Mouse (Mus musculus): ENCODE results near the gene Arfgef2. TPM values are rescaled to one million over a fixed set of nuclear protein-coding genes. Genes with fewer than 3 reads are reported as not detected.

Arfgef2 gene
- total and polyA plus RNA-seq, 2 experiments from 2014 or later, result 4.6 to 26.3 TPM

GRCm38 (mm10) chr2:166806173-166806705, 851 bp downstream of the Arfgef2 start:
- H3K4me1 ChIP-seq (ENCODE audit: insufficient read depth, low read length), result no peaks in the 10 kb centered on the region
- WGBS, result 29% methylated on average over 14 of the region's 14 CpGs
- peak overlapping the region; percentile 71 for H3K27ac ChIP-seq

GRCm38 (mm10) chr2:166806813-166807212, 1.4 kb downstream of the Arfgef2 start:
- no peaks in the 10 kb centered on the region for H3K27me3 ChIP-seq (ENCODE audit: insufficient read depth, low read length)
- TF ChIP-seq CTCF (IDR thresholded peaks at IDR 0.05; ENCODE audit: low read depth), result no peak
- no peaks in the 10 kb centered on the region for H3K4me1 ChIP-seq (ENCODE audit: insufficient read depth, low read length)
- no peak overlapping the region; the same call in 1 of the 2 replicates for H3K4me3 ChIP-seq (ENCODE audit: low read length)
- no peaks in the 10 kb centered on the region for H3K36me3 ChIP-seq (ENCODE audit: insufficient read depth, low read length)
- H3K27ac ChIP-seq, result no peak overlapping the region
- no peak overlapping the region for H3K9ac ChIP-seq (replicated peaks; ENCODE audit: low read length)
- ATAC-seq (no peak), DNase-seq (ENCODE audit: low spot score) (no peak)
- no peaks in the 10 kb centered on the region for H3K9me3 ChIP-seq (ENCODE audit: low read length)
- WGBS, result 82% methylated on average over 6 of the region's 6 CpGs
- peak overlapping the region; percentile 86 for H3K4me2 ChIP-seq (ENCODE audit: low read depth, low read length)

More at GRCm38 (mm10) chr2:166806173-166806705, 851 bp downstream of the Arfgef2 start:
- peak overlapping the region; percentile 84 for H3K9ac ChIP-seq (replicated peaks; ENCODE audit: low read length)
- peak; percentile 18; the same call in 1 of the 2 replicates for ATAC-seq
- H3K9me3 ChIP-seq (ENCODE audit: low read length), result no peaks in the 10 kb centered on the region
- peak overlapping the region; percentile 62 for H3K4me3 ChIP-seq (ENCODE audit: low read length)
- no peak for DNase-seq (ENCODE audit: low spot score)
- no peaks in the 10 kb centered on the region for H3K36me3 ChIP-seq (ENCODE audit: insufficient read depth, low read length)
- no peaks in the 10 kb centered on the region for H3K27me3 ChIP-seq (ENCODE audit: insufficient read depth, low read length)
- TF ChIP-seq CTCF (IDR thresholded peaks at IDR 0.05; ENCODE audit: low read depth), result no peak
- H3K4me2 ChIP-seq (ENCODE audit: low read depth, low read length), result peak overlapping the region; percentile 86

GRCm38 (mm10) chr2:166809499-166809898, 4.1 kb downstream of the Arfgef2 start:
- TF ChIP-seq CTCF (IDR thresholded peaks at IDR 0.05; ENCODE audit: low read depth), result no peak
- no peak overlapping the region for H3K4me2 ChIP-seq (ENCODE audit: low read depth, low read length)
- no peak overlapping the region for H3K27ac ChIP-seq
- H3K4me3 ChIP-seq (ENCODE audit: low read length), result no peak overlapping the region
- DNase-seq (ENCODE audit: low spot score) (no peak), ATAC-seq (no peak)
- H3K9me3 ChIP-seq (ENCODE audit: low read length), result no peaks in the 10 kb centered on the region
- no peaks in the 10 kb centered on the region for H3K27me3 ChIP-seq (ENCODE audit: insufficient read depth, low read length)
- H3K9ac ChIP-seq (replicated peaks; ENCODE audit: low read length), result no peak overlapping the region
- no peaks in the 10 kb centered on the region for H3K36me3 ChIP-seq (ENCODE audit: insufficient read depth, low read length)
- no peaks in the 10 kb centered on the region for H3K4me1 ChIP-seq (ENCODE audit: insufficient read depth, low read length)
- 83% methylated on average over 5 of the region's 5 CpGs for WGBS

- Histone ChIP-seq H3K36me3 (ENCODE audit: insufficient read depth, low read length) (no peaks in the 10 kb centered on the region), H3K9me3 (ENCODE audit: low read length) (no peaks in the 10 kb centered on the region), H3K9ac (replicated peaks; ENCODE audit: low read length) (no peak overlapping the region), H3K27me3 (ENCODE audit: insufficient read depth, low read length) (no peaks in the 10 kb centered on the region), H3K27ac (no peak overlapping the region), H3K4me2 (ENCODE audit: low read depth, low read length) (no peak overlapping the region), H3K4me1 (ENCODE audit: insufficient read depth, low read length) (no peaks in the 10 kb centered on the region), H3K4me3 (ENCODE audit: low read length) (no peak overlapping the region)
- 73% methylated on average over 10 of the region's 10 CpGs for WGBS
- DNase-seq (ENCODE audit: low spot score) (no peak), ATAC-seq (no peak)
- no peak for TF ChIP-seq CTCF (IDR thresholded peaks at IDR 0.05; ENCODE audit: low read depth)
These were observed 5.4 kb downstream of the Arfgef2 start for GRCm38 (mm10) chr2:166810821-166811220.

GRCm38 (mm10) chr2:166818463-166819143, 13.2 kb downstream of the Arfgef2 start:
- 80% methylated on average over 9 of the region's 9 CpGs for WGBS
- Histone ChIP-seq H3K9me3 (ENCODE audit: low read length) (no peaks in the 10 kb centered on the region), H3K4me2 (ENCODE audit: low read depth, low read length) (no peak overlapping the region), H3K4me3 (ENCODE audit: low read length) (no peak overlapping the region), H3K9ac (replicated peaks; ENCODE audit: low read length) (no peak overlapping the region), H3K27ac (no peak overlapping the region), H3K36me3 (ENCODE audit: insufficient read depth, low read length) (no peaks in the 10 kb centered on the region), H3K4me1 (ENCODE audit: insufficient read depth, low read length) (no peaks in the 10 kb centered on the region), H3K27me3 (ENCODE audit: insufficient read depth, low read length) (no peaks in the 10 kb centered on the region)
- ATAC-seq (no peak), DNase-seq (ENCODE audit: low spot score) (no peak)
- no peak for TF ChIP-seq CTCF (IDR thresholded peaks at IDR 0.05; ENCODE audit: low read depth)

- no peaks in the 10 kb centered on the region for H3K27me3 ChIP-seq (ENCODE audit: insufficient read depth, low read length)
- H3K4me3 ChIP-seq (ENCODE audit: low read length), result no peak overlapping the region
- no peak overlapping the region for H3K4me2 ChIP-seq (ENCODE audit: low read depth, low read length)
- H3K36me3 ChIP-seq (ENCODE audit: insufficient read depth, low read length), result no peaks in the 10 kb centered on the region
- H3K4me1 ChIP-seq (ENCODE audit: insufficient read depth, low read length), result no peaks in the 10 kb centered on the region
- ATAC-seq (no peak), DNase-seq (ENCODE audit: low spot score) (no peak)
- no peak overlapping the region for H3K27ac ChIP-seq
- no peak for TF ChIP-seq CTCF (IDR thresholded peaks at IDR 0.05; ENCODE audit: low read depth)
- no peak overlapping the region for H3K9ac ChIP-seq (replicated peaks; ENCODE audit: low read length)
- no peaks in the 10 kb centered on the region for H3K9me3 ChIP-seq (ENCODE audit: low read length)
- 92% methylated on average over 8 of the region's 8 CpGs for WGBS
These were observed 14.5 kb downstream of the Arfgef2 start for GRCm38 (mm10) chr2:166819849-166820248.

- no peak for TF ChIP-seq CTCF (IDR thresholded peaks at IDR 0.05; ENCODE audit: low read depth)
- no peaks in the 10 kb centered on the region for H3K36me3 ChIP-seq (ENCODE audit: insufficient read depth, low read length)
- no peak overlapping the region for H3K4me2 ChIP-seq (ENCODE audit: low read depth, low read length)
- WGBS, result 57% methylated on average over 2 of the region's 2 CpGs
- no peaks in the 10 kb centered on the region for H3K9me3 ChIP-seq (ENCODE audit: low read length)
- no peak overlapping the region for H3K4me3 ChIP-seq (ENCODE audit: low read length)
- no peak overlapping the region for H3K9ac ChIP-seq (replicated peaks; ENCODE audit: low read length)
- DNase-seq (ENCODE audit: low spot score) (no peak), ATAC-seq (peak; percentile 24; the same call in 1 of the 2 replicates)
- no peaks in the 10 kb centered on the region for H3K4me1 ChIP-seq (ENCODE audit: insufficient read depth, low read length)
- H3K27me3 ChIP-seq (ENCODE audit: insufficient read depth, low read length), result no peaks in the 10 kb centered on the region
- H3K27ac ChIP-seq, result no peak overlapping the region
These were observed 15.5 kb downstream of the Arfgef2 start for GRCm38 (mm10) chr2:166820844-166821243.
